Mouse (Mus musculus) lung, adult 2 months (tissue): Measurements from ENCODE around the gene Ttc8.

ENCODE experiments used
- CTCF ChIP-seq: fragments of 200-500 bp; IDR thresholded peaks from 2 replicates; pipeline ENCODE4 v1.5.1; 2011; ENCODE audit warnings: mild to moderate bottlenecking, low read length, control low read depth; ENCODE audit not compliant: insufficient read depth
- POLR2A ChIP-seq: fragments of 200-500 bp; IDR thresholded peaks from 2 replicates; pipeline ENCODE4 v1.6.1; 2011; ENCODE audit warnings: low read depth, mild to moderate bottlenecking, control low read depth, low read length, borderline replicate concordance; ENCODE audit errors: extremely low read depth

DNA sequence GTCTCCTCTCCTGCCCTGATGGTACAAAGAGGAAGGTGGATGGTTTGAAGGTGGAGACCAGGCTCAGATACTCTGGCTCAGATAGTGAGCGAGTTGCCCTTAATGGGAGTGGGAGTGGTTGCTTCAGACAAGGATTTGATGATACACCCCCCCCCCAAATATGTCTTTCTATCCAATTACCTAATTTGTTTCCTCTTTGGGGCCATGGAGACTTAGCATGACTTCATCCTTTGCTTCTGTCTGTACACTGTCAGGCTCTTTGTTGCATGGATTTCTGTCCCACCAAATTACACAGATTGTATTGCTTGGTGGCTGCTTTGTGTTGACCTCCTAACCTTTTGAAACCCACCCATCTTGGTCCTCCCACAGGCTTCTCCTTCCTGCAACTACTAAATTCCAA lies 12.5 kb downstream of the Ttc8 start:
- TF ChIP-seq POLR2A (no peak), CTCF (no peak)
